Mouse (Mus musculus) neural tube, embryonic 11.5 days (tissue): ENCODE measurements around the gene Ostf1. TPM values are rescaled to one million over a fixed set of nuclear protein-coding genes. Genes with fewer than 3 reads are reported as not detected.
A peak's percentile ranks its signal among the peaks of the same experiment; 100 is the strongest.

Experiments
- ATAC-seq: fragments of 200-750 bp; cut with Nextera tagmentation; 2 replicates; pipeline ENCODE4 v1.8.0; 2017; ENCODE audit warnings: moderate number of reproducible peaks, mild to moderate bottlenecking, moderate TSS enrichment, moderate library complexity; ENCODE audit not compliant: insufficient read depth, low FRiP score, low TSS enrichment
- DNase-seq: peaks from one replicate; pipeline ENCODE4 v3.0.0-alpha.2; 2015; ENCODE audit warnings: low spot score
- H3K27ac ChIP-seq: fragments of 300-500 bp; sonication (generic); 2 replicates; pipeline ENCODE4 v1.5.1; 2014; ENCODE audit warnings: low read depth, mild to moderate bottlenecking, low read length
- H3K27me3 ChIP-seq: fragments of 300-500 bp; sonication (generic); 2 replicates; pipeline ENCODE4 v1.6.1; 2014; ENCODE audit warnings: mild to moderate bottlenecking, low read length, mixed read lengths; ENCODE audit not compliant: control insufficient read depth, insufficient read depth
- H3K36me3 ChIP-seq: fragments of 300-500 bp; sonication (generic); 2 replicates; pipeline ENCODE4 v1.6.1; 2014; ENCODE audit warnings: mild to moderate bottlenecking, low read length, moderate library complexity, mixed read lengths; ENCODE audit not compliant: control insufficient read depth, insufficient read depth
- H3K4me1 ChIP-seq: fragments of 300-500 bp; sonication (generic); 2 replicates; pipeline ENCODE4 v1.6.1; 2014; ENCODE audit warnings: low read length, mixed read lengths; ENCODE audit not compliant: control insufficient read depth, insufficient read depth
- H3K4me2 ChIP-seq: fragments of 300-500 bp; sonication (generic); 2 replicates; pipeline ENCODE4 v1.6.1; 2014; ENCODE audit warnings: low read depth, mild to moderate bottlenecking, moderate library complexity
- H3K4me3 ChIP-seq: fragments of 300-500 bp; sonication (generic); 2 replicates; pipeline ENCODE4 v1.5.1; 2014; ENCODE audit warnings: low read depth, low read length
- H3K9ac ChIP-seq: fragments of 300-500 bp; sonication (generic); 2 replicates; pipeline ENCODE4 v1.6.1; 2014; ENCODE audit warnings: mild to moderate bottlenecking, low read length
- H3K9me3 ChIP-seq: fragments of 300-500 bp; sonication (generic); 2 replicates; pipeline ENCODE4 v1.6.1; 2016; ENCODE audit warnings: low read length; ENCODE audit not compliant: control insufficient read depth
- WGBS: fragments of 180-500 bp; shearing (Covaris S2); extraction: QIAGEN DNeasy Blood & Tissue Kit; methylation state at CpG from one replicate; pipeline ENCODE4 v1.1.7; 2014; 5-methylcytosine and 5-hydroxymethylcytosine counted together
- polyA plus RNA-seq: library from polyadenylated mRNA; unstranded; fragments of >200 nt; fragmentation: Nextera tagmentation; extraction: Ambion mirVana; gene quantifications from 2 replicates; pipeline ENCODE4 v1.2.1, GENCODE M21; 2014

The Ostf1 gene
- polyA plus RNA-seq, 1 experiment from 2014 or later, result 50.0 TPM

GRCm38 (mm10) chr19:18639552-18639951, 7.9 kb upstream of the Ostf1 start:
- Histone ChIP-seq H3K36me3 (no peaks in the 10 kb centered on the region), H3K27me3 (no peaks in the 10 kb centered on the region), H3K4me1 (no peaks in the 10 kb centered on the region), H3K9me3 (no peaks in the 10 kb centered on the region), H3K4me3 (no peak overlapping the region), H3K27ac (no peak overlapping the region), H3K4me2 (no peak overlapping the region), H3K9ac (no peak overlapping the region)
- no peak for ATAC-seq
- no peak for DNase-seq
- WGBS, result 33% methylated on average over 2 of the region's 2 CpGs

DNA sequence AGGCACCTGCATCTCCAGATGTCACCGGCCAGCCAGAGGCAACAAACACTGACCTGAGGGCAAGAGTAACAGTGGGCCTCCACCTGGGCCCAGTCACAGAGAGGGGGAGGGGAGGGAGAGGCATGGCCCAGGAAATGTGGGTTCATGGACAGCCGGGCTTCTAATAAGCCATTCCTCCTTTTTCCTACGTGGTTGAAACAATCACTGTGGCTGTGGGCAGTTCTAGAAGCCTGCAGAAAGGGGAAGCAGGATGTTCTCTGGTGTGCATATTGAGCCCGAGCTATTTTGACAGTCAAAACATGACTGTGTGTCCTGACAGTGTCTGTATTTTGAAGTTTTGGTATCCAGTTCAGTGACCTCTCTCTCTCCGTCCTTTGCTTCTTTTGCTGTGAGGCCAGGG, 7.3 kb upstream of the Ostf1 start:
- H3K27ac ChIP-seq, result no peak overlapping the region
- no peaks in the 10 kb centered on the region for H3K9me3 ChIP-seq
- no peak overlapping the region for H3K4me2 ChIP-seq
- 75% methylated on average over 5 of the region's 5 CpGs for WGBS
- no peak for DNase-seq
- no peak overlapping the region for H3K9ac ChIP-seq
- H3K27me3 ChIP-seq, result no peaks in the 10 kb centered on the region
- H3K4me3 ChIP-seq, result no peak overlapping the region
- no peaks in the 10 kb centered on the region for H3K36me3 ChIP-seq
- no peak for ATAC-seq
- no peaks in the 10 kb centered on the region for H3K4me1 ChIP-seq

GRCm38 (mm10) chr19:18637954-18638353, 6.3 kb upstream of the Ostf1 start:
- Histone ChIP-seq H3K4me3 (no peak overlapping the region), H3K4me2 (no peak overlapping the region), H3K36me3 (no peaks in the 10 kb centered on the region), H3K27me3 (no peaks in the 10 kb centered on the region), H3K27ac (no peak overlapping the region), H3K9me3 (no peaks in the 10 kb centered on the region), H3K4me1 (no peaks in the 10 kb centered on the region), H3K9ac (no peak overlapping the region)
- no peak for DNase-seq
- WGBS, result 91% methylated on average over 5 of the region's 5 CpGs
- ATAC-seq, result no peak

- ATAC-seq (no peak), DNase-seq (no peak)
- Histone ChIP-seq H3K36me3 (no peaks in the 10 kb centered on the region), H3K4me2 (peak overlapping the region; percentile 84), H3K4me1 (no peaks in the 10 kb centered on the region), H3K4me3 (peak overlapping the region; percentile 78), H3K9me3 (no peaks in the 10 kb centered on the region), H3K9ac (no peak overlapping the region), H3K27ac (no peak overlapping the region), H3K27me3 (no peaks in the 10 kb centered on the region)
- 63% methylated on average over 13 of the region's 13 CpGs for WGBS
These were observed 885 bp upstream of the Ostf1 start for GRCm38 (mm10) chr19:18632231-18633185.

GRCm38 (mm10) chr19:18631161-18631643, 421 bp downstream of the Ostf1 start:
- H3K9me3 ChIP-seq, result no peaks in the 10 kb centered on the region
- H3K27ac ChIP-seq, result peak overlapping the region; percentile 75
- no peaks in the 10 kb centered on the region for H3K4me1 ChIP-seq
- no peaks in the 10 kb centered on the region for H3K36me3 ChIP-seq
- no peaks in the 10 kb centered on the region for H3K27me3 ChIP-seq
- peak overlapping the region; percentile 78 for H3K4me3 ChIP-seq
- peak overlapping the region; percentile 84 for H3K4me2 ChIP-seq
- DNase-seq (no peak), ATAC-seq (peak; percentile 74)
- 0% methylated on average over 37 of the region's 40 CpGs for WGBS
- H3K9ac ChIP-seq, result peak overlapping the region; percentile 69

- no peak overlapping the region; the same call in 1 of the 2 replicates for H3K27ac ChIP-seq
- no peaks in the 10 kb centered on the region for H3K4me1 ChIP-seq
- no peaks in the 10 kb centered on the region for H3K36me3 ChIP-seq
- 11% methylated on average over 17 of the region's 17 CpGs for WGBS
- peak overlapping the region; percentile 78 for H3K4me3 ChIP-seq
- ATAC-seq (no peak), DNase-seq (peak; percentile 32)
- H3K27me3 ChIP-seq, result no peaks in the 10 kb centered on the region
- H3K9me3 ChIP-seq, result no peaks in the 10 kb centered on the region
- H3K9ac ChIP-seq, result peak overlapping the region; percentile 69; the same call in 1 of the 2 replicates
- H3K4me2 ChIP-seq, result peak overlapping the region; percentile 84
These were observed 1.2 kb downstream of the Ostf1 start for GRCm38 (mm10) chr19:18630221-18631119.

DNA sequence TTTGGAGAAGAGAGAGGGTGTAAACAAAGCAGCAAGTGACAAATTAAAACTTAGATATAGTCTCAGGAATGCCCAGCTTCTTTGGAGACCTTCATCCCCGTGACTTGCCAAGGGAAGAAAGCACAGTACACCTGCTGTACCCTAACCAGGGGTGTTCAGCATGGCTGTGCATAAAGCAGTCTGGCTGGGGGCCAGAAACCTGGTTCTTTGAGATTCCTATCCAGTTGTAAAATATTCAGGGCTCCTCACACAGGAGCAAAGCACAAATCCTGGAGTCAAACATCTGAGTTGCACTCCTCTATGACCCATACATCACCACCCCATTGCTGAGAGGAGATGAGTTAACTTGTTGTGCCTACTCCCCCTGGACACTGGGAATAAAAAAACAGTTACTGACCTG, 2.0 kb downstream of the Ostf1 start:
- WGBS, result 64% methylated on average over 1 of the region's 1 CpGs
- no peak for DNase-seq
- H3K27me3 ChIP-seq, result no peaks in the 10 kb centered on the region
- H3K36me3 ChIP-seq, result no peaks in the 10 kb centered on the region
- H3K4me3 ChIP-seq, result no peak overlapping the region
- no peak overlapping the region for H3K27ac ChIP-seq
- no peaks in the 10 kb centered on the region for H3K9me3 ChIP-seq
- no peak overlapping the region for H3K4me2 ChIP-seq
- H3K9ac ChIP-seq, result no peak overlapping the region
- no peak for ATAC-seq
- no peaks in the 10 kb centered on the region for H3K4me1 ChIP-seq

- H3K4me3 ChIP-seq, result no peak overlapping the region
- no peak for DNase-seq
- no peaks in the 10 kb centered on the region for H3K4me1 ChIP-seq
- H3K27ac ChIP-seq, result no peak overlapping the region
- H3K9ac ChIP-seq, result no peak overlapping the region
- no peak for ATAC-seq
- no peak overlapping the region for H3K4me2 ChIP-seq
- WGBS, result 65% methylated on average over 2 of the region's 2 CpGs
- no peaks in the 10 kb centered on the region for H3K9me3 ChIP-seq
- no peaks in the 10 kb centered on the region for H3K36me3 ChIP-seq
- H3K27me3 ChIP-seq, result no peaks in the 10 kb centered on the region
These were observed 7.7 kb downstream of the Ostf1 start for GRCm38 (mm10) chr19:18623894-18624293.
